Mouse (Mus musculus) E14TG2a.4 (cell line): ENCODE results near the gene Plscr5.

Experiments used
- CTCF ChIP-seq: conservative IDR thresholded peaks from 2 replicates; pipeline ENCODE4 v1.5.1; 2014; ENCODE audit warnings: low read length
- NANOG ChIP-seq: IDR thresholded peaks from 2 replicates; pipeline ENCODE4 v1.6.1; 2014; ENCODE audit warnings: borderline replicate concordance, low read length, mixed read lengths
- POU5F1 ChIP-seq: IDR thresholded peaks from 2 replicates; pipeline ENCODE4 v1.6.1; 2014; ENCODE audit warnings: low read length, borderline replicate concordance

DNA sequence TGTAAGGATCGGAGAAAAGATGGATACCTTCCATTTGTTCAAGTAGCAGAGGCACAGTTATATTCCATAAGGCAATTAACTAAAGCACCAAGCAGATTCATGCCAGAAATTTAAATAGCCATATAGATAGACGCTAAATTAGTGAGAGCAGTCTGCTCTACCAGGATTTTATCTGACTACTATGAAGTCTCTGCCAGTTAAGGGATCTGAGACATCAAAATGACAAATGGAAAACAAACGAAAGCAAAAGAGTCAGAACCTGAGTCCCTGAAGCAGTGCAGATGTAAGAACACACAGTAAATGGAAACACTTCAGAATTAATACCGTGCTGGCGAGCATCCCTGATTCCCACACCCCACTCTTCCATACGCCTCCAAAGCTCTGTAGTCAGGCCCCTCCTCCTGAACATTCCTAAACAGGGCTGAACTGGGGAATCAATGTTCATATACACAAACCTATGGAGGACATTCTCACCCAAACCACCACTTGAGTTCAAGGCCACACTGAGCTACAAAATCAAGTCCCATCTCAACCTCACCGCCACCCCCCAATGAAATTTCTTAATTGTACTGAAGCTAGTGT lies 17.7 kb downstream of the Plscr5 start:
- no peak for TF ChIP-seq CTCF
- TF ChIP-seq NANOG, result no peak
- TF ChIP-seq POU5F1, result no peak
